Mouse (Mus musculus) testis, adult 2 months (tissue): ENCODE results near the gene Olfr645.

Source experiments
- CTCF ChIP-seq: fragments of 200-500 bp; IDR thresholded peaks from 2 replicates; pipeline ENCODE4 v1.5.1; 2012; ENCODE audit warnings: low read depth, mild to moderate bottlenecking, inconsistent platforms, low read length, moderate library complexity; ENCODE audit not compliant: control insufficient read depth, insufficient read depth, insufficient replicate concordance
- POLR2A ChIP-seq: fragments of 200-500 bp; IDR thresholded peaks from 2 replicates; pipeline ENCODE4 v1.6.1; 2012; ENCODE audit warnings: low read depth, mild to moderate bottlenecking, inconsistent platforms, low read length, moderate library complexity; ENCODE audit not compliant: control insufficient read depth

- TF ChIP-seq POLR2A (no peak), CTCF (no peak)
Measured at GRCm38 (mm10) chr7:104035145-104035544, 50.1 kb downstream of the Olfr645 start, which contains the start of gene Olfr641.
